Mouse (Mus musculus) stomach, embryonic 14.5 days (tissue): ENCODE data around the gene Dcst1. TPM values are rescaled to one million over a fixed set of nuclear protein-coding genes. Genes with fewer than 3 reads are reported as not detected.

Source experiments
- polyA plus RNA-seq: library from polyadenylated mRNA; unstranded; fragments of >200 nt; fragmentation: Nextera tagmentation; extraction: Ambion mirVana; gene quantifications from 2 replicates; pipeline ENCODE4 v1.2.1, GENCODE M21; 2014

The Dcst1 gene
- polyA plus RNA-seq, 1 experiment from 2014 or later = 0.55 TPM

Other genes with a start within 250 kb of the Dcst1 start
- 2.8 and 3.3 TPM in 2 replicates for gene Pklr, start 229.1 kb downstream of the Dcst1 start, polyA plus RNA-seq
- 1.4 and 1.9 TPM in 2 replicates for gene Hcn3, start 205.1 kb downstream of the Dcst1 start, polyA plus RNA-seq
- gene Clk2, start 200.5 kb downstream of the Dcst1 start, polyA plus RNA-seq = 32.7 and 35.1 TPM in 2 replicates
- gene Scamp3, start 187.8 kb downstream of the Dcst1 start, polyA plus RNA-seq = 92.9 and 95.1 TPM in 2 replicates
- gene Fam189b, start 182.1 kb downstream of the Dcst1 start, polyA plus RNA-seq = 28.3 and 28.7 TPM in 2 replicates
- gene Gba, start 162.3 kb downstream of the Dcst1 start, polyA plus RNA-seq = 37.0 and 37.4 TPM in 2 replicates
- gene Thbs3, start 150.1 kb downstream of the Dcst1 start, polyA plus RNA-seq = 24.2 and 26.4 TPM in 2 replicates
- gene Mtx1, start 138.2 kb downstream of the Dcst1 start, polyA plus RNA-seq = 182 and 196 TPM in 2 replicates
- gene Muc1, start 136.2 kb downstream of the Dcst1 start, polyA plus RNA-seq = 56.3 and 58.2 TPM in 2 replicates
- 297 and 314 TPM in 2 replicates for gene Krtcap2, start 119.3 kb downstream of the Dcst1 start, polyA plus RNA-seq
- gene Trim46, start 118.9 kb downstream of the Dcst1 start, polyA plus RNA-seq = 4.9 and 5.1 TPM in 2 replicates
- gene Dpm3, start 105.9 kb downstream of the Dcst1 start, polyA plus RNA-seq = 144 and 186 TPM in 2 replicates
- gene Slc50a1, start 94.7 kb downstream of the Dcst1 start, polyA plus RNA-seq = 86.5 TPM in 2 replicates
- gene Efna1, start 84.1 kb downstream of the Dcst1 start, polyA plus RNA-seq = 39.3 and 45.0 TPM in 2 replicates
- gene Efna3, start 42.3 kb downstream of the Dcst1 start, polyA plus RNA-seq = 10.9 and 11.6 TPM in 2 replicates
- gene Efna4, start 27.2 kb downstream of the Dcst1 start, polyA plus RNA-seq = 24.0 and 25.3 TPM in 2 replicates
- 27.9 and 28.5 TPM in 2 replicates for gene Adam15, start 15.3 kb downstream of the Dcst1 start, polyA plus RNA-seq
- gene Dcst2, start 3.3 kb downstream of the Dcst1 start, polyA plus RNA-seq = 0.18 and 0.42 TPM in 2 replicates
- 4.5 and 5.7 TPM in 2 replicates for gene Zbtb7b, start 29.5 kb upstream of the Dcst1 start, polyA plus RNA-seq
- gene Lenep, start 37.5 kb upstream of the Dcst1 start, polyA plus RNA-seq = 0.55 TPM in 1 of 2 replicates, not detected in the other
- gene Flad1, start 46.6 kb upstream of the Dcst1 start, polyA plus RNA-seq = 22.3 and 24.5 TPM in 2 replicates
- gene Cks1b, start 53.1 kb upstream of the Dcst1 start, polyA plus RNA-seq = 470 and 503 TPM in 2 replicates
- 68.7 and 73.2 TPM in 2 replicates for gene Shc1, start 53.2 kb upstream of the Dcst1 start, polyA plus RNA-seq
- gene Pygo2, start 65.0 kb upstream of the Dcst1 start, polyA plus RNA-seq = 39.7 and 49.2 TPM in 2 replicates
- gene Pbxip1, start 71.5 kb upstream of the Dcst1 start, polyA plus RNA-seq = 21.7 and 25.3 TPM in 2 replicates
- 50.4 and 50.5 TPM in 2 replicates for gene Pmvk, start 89.3 kb upstream of the Dcst1 start, polyA plus RNA-seq
- 4.4 and 6.0 TPM in 2 replicates for gene Kcnn3, start 154.9 kb upstream of the Dcst1 start, polyA plus RNA-seq